Mouse (Mus musculus) hindbrain, embryonic 10.5 days (tissue): ENCODE data around the gene Insl5. TPM values are rescaled to one million over a fixed set of nuclear protein-coding genes. Genes with fewer than 3 reads are reported as not detected.

Experiments used
- DNase-seq: peaks from one replicate; pipeline ENCODE4 v3.0.0-alpha.2; 2017; ENCODE audit warnings: low spot score
- H3K27ac ChIP-seq: fragments of 300-500 bp; sonication (generic); 2 replicates; pipeline ENCODE4 v1.5.1; 2016; ENCODE audit warnings: mild to moderate bottlenecking, moderate library complexity
- H3K27me3 ChIP-seq: fragments of 300-500 bp; sonication (generic); 2 replicates; pipeline ENCODE4 v1.6.1; 2016; ENCODE audit warnings: mild to moderate bottlenecking; ENCODE audit not compliant: poor library complexity, insufficient read depth, severe bottlenecking
- H3K36me3 ChIP-seq: fragments of 300-500 bp; sonication (generic); 2 replicates; pipeline ENCODE4 v1.6.1; 2016; ENCODE audit warnings: mild to moderate bottlenecking, moderate library complexity
- H3K4me1 ChIP-seq: fragments of 300-500 bp; sonication (generic); replicated peaks from 2 replicates; pipeline ENCODE4 v1.6.1; 2016; ENCODE audit warnings: mild to moderate bottlenecking
- H3K4me3 ChIP-seq: fragments of 300-500 bp; sonication (generic); 2 replicates; pipeline ENCODE4 v1.5.1; 2016; ENCODE audit warnings: mild to moderate bottlenecking, moderate library complexity
- H3K9me3 ChIP-seq: fragments of 300-500 bp; sonication (generic); 2 replicates; pipeline ENCODE4 v1.6.1; 2016; ENCODE audit warnings: mild to moderate bottlenecking, moderate library complexity
- WGBS: fragments of 180-500 bp; shearing (Covaris S2); methylation state at CpG from one replicate; pipeline ENCODE4 v1.1.7; 2016; 5-methylcytosine and 5-hydroxymethylcytosine counted together
- polyA plus RNA-seq: library from polyadenylated mRNA; unstranded; fragments of >200 nt; fragmentation: Nextera tagmentation; extraction: Ambion mirVana; gene quantifications from 2 replicates; pipeline ENCODE4 v1.2.1, GENCODE M21; 2016

Insl5 gene
- polyA plus RNA-seq, 1 experiment from 2014 or later: not detected

DNA sequence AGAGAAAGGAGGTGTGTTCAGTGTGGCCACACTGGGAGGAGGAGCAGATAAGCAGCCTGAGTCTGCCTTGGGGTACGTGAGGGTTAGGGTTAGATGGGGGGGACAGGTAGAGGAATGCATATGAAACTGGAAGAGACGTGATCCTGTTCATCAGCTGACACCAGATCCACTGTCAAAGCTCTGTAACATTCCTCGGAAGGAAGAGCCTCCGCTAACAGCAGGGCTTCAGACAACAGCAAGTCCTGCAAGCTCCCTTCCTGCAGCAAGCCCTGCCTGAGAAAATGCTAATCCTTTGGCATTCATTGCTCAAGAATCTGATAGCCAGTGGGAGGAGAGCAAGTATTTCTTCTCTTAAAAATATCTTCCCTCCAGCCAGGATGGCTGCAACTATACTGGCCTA, 13.2 kb downstream of the Insl5 start:
- Histone ChIP-seq H3K36me3 (no peaks in the 10 kb centered on the region), H3K4me3 (peak overlapping the region; percentile 20; the same call in 1 of the 2 replicates), H3K9me3 (no peaks in the 10 kb centered on the region), H3K27ac (no peak overlapping the region), H3K4me1 (peaks cover 19% of the 10 kb centered on the region), H3K27me3 (no peaks in the 10 kb centered on the region)
- 8% methylated on average over 4 of the region's 4 CpGs for whole genome bisulfite sequencing
- DNase-seq: peak; percentile 16

- WGBS: 39% methylated on average over 7 of the region's 7 CpGs
- Histone ChIP-seq H3K4me1 (peaks cover 23% of the 10 kb centered on the region), H3K9me3 (no peaks in the 10 kb centered on the region), H3K27ac (no peak overlapping the region), H3K4me3 (no peak overlapping the region), H3K36me3 (no peaks in the 10 kb centered on the region), H3K27me3 (no peaks in the 10 kb centered on the region)
- DNase-seq: no peak
These were observed 14.8 kb downstream of the Insl5 start for GRCm38 (mm10) chr4:103011823-103012222.

GRCm38 (mm10) chr4:103010734-103011133, 15.9 kb downstream of the Insl5 start:
- DNase-seq: no peak
- 89% methylated on average over 4 of the region's 4 CpGs for WGBS
- no peaks in the 10 kb centered on the region for H3K27me3 ChIP-seq
- H3K4me3 ChIP-seq: no peak overlapping the region
- no peaks in the 10 kb centered on the region for H3K9me3 ChIP-seq
- H3K36me3 ChIP-seq: no peaks in the 10 kb centered on the region
- no peak overlapping the region for H3K27ac ChIP-seq
- peaks cover 34% of the 10 kb centered on the region for H3K4me1 ChIP-seq

DNA sequence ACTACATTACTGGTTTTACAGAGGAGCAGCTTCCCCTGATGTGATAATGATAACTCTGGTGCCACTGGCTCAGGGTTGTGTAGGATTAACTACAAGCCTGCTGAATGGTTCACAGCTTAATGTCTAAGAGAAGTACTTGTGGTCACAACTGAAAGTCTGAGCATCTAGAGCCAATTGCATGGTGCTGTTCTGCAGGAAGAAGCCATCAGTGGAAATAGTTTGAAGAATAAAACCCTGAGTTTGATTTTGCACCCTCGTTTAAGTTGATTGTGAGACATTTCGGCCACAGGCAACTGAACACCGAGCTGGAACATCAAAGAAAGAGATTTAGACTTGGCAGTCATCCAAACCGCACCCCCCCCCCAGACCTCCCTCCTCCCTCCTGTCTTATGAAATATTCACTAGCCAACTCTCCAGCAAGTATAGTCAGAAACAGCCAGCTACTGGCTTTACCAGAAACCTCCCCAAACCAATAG, 19.7 kb downstream of the Insl5 start:
- no peak for DNase-seq
- H3K9me3 ChIP-seq: no peaks in the 10 kb centered on the region
- no peak overlapping the region for H3K27ac ChIP-seq
- no peaks in the 10 kb centered on the region for H3K27me3 ChIP-seq
- H3K4me3 ChIP-seq: no peak overlapping the region
- 62% methylated on average over 4 of the region's 4 CpGs for WGBS
- H3K4me1 ChIP-seq: peaks cover 22% of the 10 kb centered on the region
- no peaks in the 10 kb centered on the region for H3K36me3 ChIP-seq

GRCm38 (mm10) chr4:103006266-103006665, 20.4 kb downstream of the Insl5 start:
- no peaks in the 10 kb centered on the region for H3K9me3 ChIP-seq
- H3K4me1 ChIP-seq: peaks cover 18% of the 10 kb centered on the region
- no peak overlapping the region for H3K4me3 ChIP-seq
- no peaks in the 10 kb centered on the region for H3K36me3 ChIP-seq
- no peak for DNase-seq
- no peaks in the 10 kb centered on the region for H3K27me3 ChIP-seq
- H3K27ac ChIP-seq: peak overlapping the region; percentile 67
- WGBS: 78% methylated on average over 5 of the region's 5 CpGs

GRCm38 (mm10) chr4:103005190-103005945, 21.3 kb downstream of the Insl5 start:
- Histone ChIP-seq H3K9me3 (no peaks in the 10 kb centered on the region), H3K36me3 (no peaks in the 10 kb centered on the region), H3K4me3 (no peak overlapping the region), H3K27ac (peak overlapping the region; percentile 67), H3K27me3 (no peaks in the 10 kb centered on the region), H3K4me1 (peaks cover 18% of the 10 kb centered on the region)
- WGBS: 56% methylated on average over 15 of the region's 15 CpGs
- no peak for DNase-seq

DNA sequence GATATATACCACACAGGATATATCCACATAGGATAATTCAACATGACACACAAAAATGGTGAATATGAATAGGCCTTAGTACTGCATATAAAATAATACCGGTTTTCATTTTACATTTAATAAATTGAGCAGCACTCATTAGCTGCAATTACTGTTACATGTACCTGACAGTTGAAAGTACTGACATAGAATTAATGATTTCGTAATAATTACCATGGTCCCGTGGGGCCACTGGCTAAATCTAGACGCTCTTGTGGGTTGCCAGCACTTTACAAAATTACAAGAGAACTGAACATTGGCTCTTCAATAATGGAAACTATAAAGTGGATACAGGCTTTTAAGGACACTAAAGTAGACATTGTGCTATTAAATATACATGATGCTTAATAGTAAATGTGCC, 22.0 kb downstream of the Insl5 start:
- 92% methylated on average over 4 of the region's 4 CpGs for WGBS
- Histone ChIP-seq H3K27me3 (no peaks in the 10 kb centered on the region), H3K36me3 (no peaks in the 10 kb centered on the region), H3K4me1 (peaks cover 18% of the 10 kb centered on the region), H3K27ac (no peak overlapping the region), H3K9me3 (no peaks in the 10 kb centered on the region), H3K4me3 (no peak overlapping the region)
- no peak for DNase-seq

GRCm38 (mm10) chr4:102991685-102992084, 35.0 kb downstream of the Insl5 start:
- Histone ChIP-seq H3K27ac (no peak overlapping the region), H3K4me3 (no peak overlapping the region), H3K36me3 (no peaks in the 10 kb centered on the region), H3K27me3 (no peaks in the 10 kb centered on the region), H3K4me1 (no peaks in the 10 kb centered on the region), H3K9me3 (no peaks in the 10 kb centered on the region)
- WGBS: 72% methylated on average over 3 of the region's 3 CpGs
- DNase-seq: no peak

DNA sequence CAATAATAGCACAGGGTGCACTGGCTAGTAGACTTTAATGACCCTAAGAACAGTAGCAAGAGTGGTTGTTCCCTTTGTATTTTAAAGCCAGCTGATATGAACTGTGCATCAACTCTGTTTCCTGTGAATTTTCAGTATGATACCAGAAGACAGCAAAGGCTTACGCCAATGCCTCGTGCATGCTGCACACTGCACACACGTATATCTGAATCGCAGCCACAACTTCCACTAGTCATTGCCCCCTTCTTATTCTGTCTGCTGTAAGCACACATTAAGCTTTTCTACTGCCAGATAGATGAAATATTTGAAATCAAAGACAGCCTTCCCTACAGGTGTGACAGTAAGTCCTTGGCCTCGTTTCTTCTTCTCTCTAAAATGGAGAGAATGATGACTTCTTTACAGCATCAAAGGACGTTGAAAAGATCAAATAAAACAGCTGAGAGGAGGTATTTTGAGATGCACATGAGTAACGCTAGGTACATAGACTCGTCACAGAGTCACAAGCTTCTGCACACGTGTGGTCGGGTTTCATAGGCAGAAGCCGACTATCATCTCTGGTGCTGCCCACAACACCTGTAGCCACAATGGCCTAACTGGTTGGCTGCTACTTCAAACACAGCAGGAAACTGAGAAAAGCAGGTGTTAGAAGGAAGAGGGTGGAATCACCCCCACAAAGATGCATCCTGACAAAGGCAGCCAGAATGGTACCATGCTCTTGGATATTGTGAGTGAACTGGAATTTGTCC, 35.9 kb downstream of the Insl5 start:
- no peak for DNase-seq
- no peaks in the 10 kb centered on the region for H3K9me3 ChIP-seq
- H3K4me1 ChIP-seq: no peaks in the 10 kb centered on the region
- no peaks in the 10 kb centered on the region for H3K36me3 ChIP-seq
- H3K27me3 ChIP-seq: no peaks in the 10 kb centered on the region
- no peak overlapping the region for H3K27ac ChIP-seq
- 88% methylated on average over 11 of the region's 11 CpGs for WGBS
- H3K4me3 ChIP-seq: no peak overlapping the region

DNA sequence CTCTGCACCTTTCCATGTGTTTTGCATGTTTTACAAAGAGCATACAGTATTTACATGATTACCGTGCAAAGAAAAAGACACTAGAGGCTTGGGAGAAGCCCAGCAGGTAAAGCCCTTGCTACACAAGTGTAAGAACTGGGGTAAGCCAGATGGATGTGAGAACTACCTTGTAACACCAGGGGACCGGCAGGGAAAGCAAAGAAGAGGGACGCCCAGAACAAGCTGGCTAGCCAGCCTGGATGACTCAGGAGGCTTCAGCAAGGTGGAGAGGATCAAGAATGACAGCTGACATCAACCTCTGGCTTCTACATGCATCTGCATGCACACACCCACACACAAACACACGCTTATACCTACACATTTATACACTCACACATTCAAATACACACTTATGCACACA, 36.6 kb downstream of the Insl5 start:
- Histone ChIP-seq H3K4me1 (no peaks in the 10 kb centered on the region), H3K4me3 (no peak overlapping the region), H3K27me3 (no peaks in the 10 kb centered on the region), H3K27ac (no peak overlapping the region), H3K9me3 (no peaks in the 10 kb centered on the region), H3K36me3 (no peaks in the 10 kb centered on the region)
- DNase-seq: no peak
- WGBS: 77% methylated on average over 4 of the region's 4 CpGs

GRCm38 (mm10) chr4:102989391-102989790, 37.3 kb downstream of the Insl5 start:
- H3K27ac ChIP-seq: no peak overlapping the region
- H3K36me3 ChIP-seq: no peaks in the 10 kb centered on the region
- no peak for DNase-seq
- WGBS: 74% methylated on average over 5 of the region's 5 CpGs
- no peaks in the 10 kb centered on the region for H3K4me1 ChIP-seq
- no peak overlapping the region for H3K4me3 ChIP-seq
- no peaks in the 10 kb centered on the region for H3K9me3 ChIP-seq
- no peaks in the 10 kb centered on the region for H3K27me3 ChIP-seq

DNA sequence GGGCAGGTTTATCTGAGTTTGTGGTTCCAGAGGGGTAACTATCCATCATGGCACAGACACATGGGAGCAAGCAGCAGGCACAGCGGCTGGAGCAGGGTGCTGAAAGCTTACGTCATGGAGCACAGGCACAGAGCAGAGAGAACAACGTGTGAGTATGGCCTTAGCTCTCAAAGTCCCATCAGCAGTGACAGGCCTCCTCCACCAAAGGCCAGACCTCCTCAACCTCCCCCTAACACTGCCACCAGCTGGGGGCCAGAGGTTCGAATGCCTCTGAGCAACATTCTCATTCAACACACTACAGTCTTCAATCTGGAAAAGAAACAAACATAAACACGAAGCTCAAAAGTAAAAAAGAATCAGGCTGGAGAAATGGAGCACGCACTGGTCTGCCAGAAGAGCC, 38.1 kb downstream of the Insl5 start:
- H3K27ac ChIP-seq: no peak overlapping the region
- no peaks in the 10 kb centered on the region for H3K36me3 ChIP-seq
- 72% methylated on average over 6 of the region's 6 CpGs for WGBS
- no peak for DNase-seq
- H3K27me3 ChIP-seq: no peaks in the 10 kb centered on the region
- no peaks in the 10 kb centered on the region for H3K9me3 ChIP-seq
- H3K4me1 ChIP-seq: no peaks in the 10 kb centered on the region
- no peak overlapping the region for H3K4me3 ChIP-seq

DNA sequence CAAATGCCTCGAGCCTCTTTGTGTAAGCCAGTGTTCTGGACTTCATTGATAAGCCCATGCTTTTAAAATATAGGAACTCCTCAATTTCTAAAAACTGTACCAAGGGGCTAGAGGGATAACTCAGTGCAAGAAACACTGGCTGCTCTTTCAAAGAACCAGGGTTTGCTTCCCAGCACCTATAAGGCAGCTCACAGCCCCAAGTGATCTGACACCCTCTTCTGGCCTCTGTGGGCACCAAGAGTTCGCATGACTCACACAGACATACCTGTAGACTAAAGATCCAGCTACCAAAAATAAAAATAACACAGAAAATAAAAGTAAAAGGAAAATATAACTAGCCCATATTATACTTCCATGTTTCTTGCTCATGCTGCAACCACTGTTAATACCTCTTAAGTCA, 38.9 kb downstream of the Insl5 start:
- H3K27ac ChIP-seq: no peak overlapping the region
- H3K4me3 ChIP-seq: no peak overlapping the region
- no peak for DNase-seq
- no peaks in the 10 kb centered on the region for H3K4me1 ChIP-seq
- 79% methylated on average over 2 of the region's 2 CpGs for WGBS
- H3K9me3 ChIP-seq: no peaks in the 10 kb centered on the region
- H3K27me3 ChIP-seq: no peaks in the 10 kb centered on the region
- H3K36me3 ChIP-seq: no peaks in the 10 kb centered on the region
